Mouse (Mus musculus) ES-E14 (cell line): ENCODE measurements at regions not wholly inside any gene's neighbourhood (a gene's known extent, or its start where the extent isn't known, plus 50 kb on each side); places are given as distances from the start of the nearest gene placed in this dataset.

Experiments used
- CHD2 ChIP-seq: IDR thresholded peaks from 2 replicates; pipeline ENCODE4 v1.6.1; 2014; ENCODE audit warnings: mild to moderate bottlenecking, low read depth, low read length, inconsistent platforms
- HCFC1 ChIP-seq: IDR thresholded peaks from 2 replicates; pipeline ENCODE4 v1.6.1; 2012; ENCODE audit warnings: low read length, inconsistent platforms, borderline replicate concordance; ENCODE audit not compliant: insufficient read depth
- ZNF384 ChIP-seq: IDR thresholded peaks from 2 replicates; pipeline ENCODE4 v1.6.1; 2012; ENCODE audit warnings: low read depth, low read length, inconsistent platforms

DNA sequence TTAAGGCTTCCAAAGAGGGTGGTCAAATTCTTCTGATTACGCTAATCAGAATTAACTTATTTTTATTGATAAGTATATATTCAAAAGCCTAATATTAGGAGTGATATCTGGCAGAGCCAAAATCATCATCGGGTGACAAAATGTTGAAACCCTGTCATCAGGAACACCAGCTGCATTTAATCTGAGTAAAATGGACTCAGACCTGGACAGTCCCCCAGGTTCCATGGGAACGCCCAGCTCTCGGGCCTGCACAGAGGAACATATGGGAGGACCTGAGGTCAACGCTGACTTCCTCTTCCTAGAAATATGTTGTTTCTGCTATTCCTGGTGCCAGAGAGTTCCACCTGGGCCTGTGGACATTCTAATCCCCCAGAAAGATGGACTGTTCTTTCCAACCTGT lies 176.5 kb downstream of the Tmx1 start:
- TF ChIP-seq ZNF384 (no peak), HCFC1 (no peak), CHD2 (no peak)
